Mouse (Mus musculus): Measurements from ENCODE around the gene Nfkb1.

DNA sequence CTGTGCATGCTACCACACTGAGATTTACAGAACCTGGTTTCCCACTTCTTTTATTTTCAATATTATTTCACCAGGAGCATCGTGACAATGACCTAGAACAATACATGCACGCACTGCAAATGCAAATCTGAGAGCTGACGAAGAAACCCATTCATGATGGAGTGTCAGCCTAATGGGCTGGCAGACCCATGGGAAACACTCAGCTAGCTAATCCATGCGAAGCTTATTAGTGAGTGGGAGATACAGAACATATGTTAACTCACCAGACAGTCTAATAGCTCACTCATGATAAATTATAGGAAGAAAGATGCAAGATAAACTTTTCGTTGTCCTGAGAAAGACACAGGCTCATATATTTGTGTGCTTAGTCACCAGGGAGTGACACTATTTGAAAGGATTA lies 19.2 kb downstream of the Nfkb1 start:
- TF ChIP-seq CTCF (IDR thresholded peaks at IDR 0.05) (no peak), EP300 (IDR thresholded peaks at IDR 0.05) (no peak)
